In genomic region chr17:44078631-44079350, GRCm38 (mm10) we compare ENCODE assay signal across 8 mouse cellular contexts. TPM values are rescaled to one million over a fixed set of nuclear protein-coding genes. Genes with fewer than 3 reads are reported as not detected.
A peak's percentile ranks its signal among the peaks of the same experiment; 100 is the strongest.
DNase-seq lines count a peak whose midpoint lies in the region; ATAC-seq lines count a peak whose summit lies in the region.

TSS of gene Enpp5 (plus strand) at chr17:44078813.

- H3K36me3 ChIP-seq in forebrain, embryonic 10.5 days (replicated peaks): 0 out of 2 replicates have a peak, but pooled peaks cover 8% of the 10 kb centered on the region
- H3K36me3 ChIP-seq in heart, embryonic 14.5 days (ENCODE audit: control insufficient read depth, insufficient read depth, low read length): peaks cover 13% of the 10 kb centered on the region
- no peaks in the 10 kb centered on the region for H3K36me3 ChIP-seq in liver, embryonic 12.5 days
- H3K36me3 ChIP-seq in stomach, embryonic 15.5 days: 0 out of 2 replicates have a peak, but pooled peaks cover 6% of the 10 kb centered on the region

- H3K27ac ChIP-seq in forebrain, embryonic 10.5 days: peak within 1 kb of the TSS; percentile 78
- H3K27ac ChIP-seq in heart, embryonic 14.5 days (replicated peaks in 1 of 2; ENCODE audit: control insufficient read depth in 1 of 2, insufficient read depth in 1 of 2, low read depth in 2 of 2, low read length in 2 of 2): no peak within 1 kb of the TSS
- 0 out of 2 replicates have a peak within 1 kb of the TSS, but pooled peaks have one; percentile 20 for H3K27ac ChIP-seq in liver, embryonic 12.5 days
- H3K27ac ChIP-seq in stomach, embryonic 15.5 days: peak within 1 kb of the TSS; percentile 89

- peak; percentile 89 for DNase-seq in CD4-positive, CD25-positive, alpha-beta regulatory T cell, adult 2 months (ENCODE audit: low read depth, low spot score)
- peak; percentile 53 for DNase-seq in c-Kit-positive CD71-negative TER-119-negative erythroid progenitor cells, embryonic 14.5 days (ENCODE audit: low read depth)
- DNase-seq in forebrain, embryonic 10.5 days (ENCODE audit: extremely low spot score, low spot score): peak; percentile 76
- DNase-seq in kidney, postnatal 14 days: peak; percentile 91
- peak; percentile 61 for DNase-seq in neural tube, embryonic 10.5 days (ENCODE audit: extremely low spot score, low spot score)

- under 1% methylated on average over 31 of the region's 31 CpGs for WGBS in forebrain, embryonic 10.5 days
- WGBS in heart, embryonic 14.5 days: 2% methylated on average over 29 of the region's 31 CpGs
- WGBS in liver, embryonic 12.5 days (ENCODE audit: insufficient replicate concordance): 2% methylated on average over 31 of the region's 31 CpGs
- WGBS in stomach, embryonic 15.5 days: under 1% methylated on average over 31 of the region's 31 CpGs

- H3K9ac ChIP-seq in heart, embryonic 14.5 days (ENCODE audit: low read length): peak within 1 kb of the TSS; percentile 87
- peak within 1 kb of the TSS; percentile 60 for H3K9ac ChIP-seq in liver, embryonic 12.5 days
- peak within 1 kb of the TSS; percentile 56 for H3K9ac ChIP-seq in stomach, embryonic 15.5 days

- peak within 1 kb of the TSS; percentile 63 for H3K4me3 ChIP-seq in forebrain, embryonic 10.5 days
- H3K4me3 ChIP-seq in heart, embryonic 14.5 days (ENCODE audit: control insufficient read depth in 1 of 2, insufficient read depth in 1 of 2, low read depth in 1 of 2, low read length in 2 of 2): peak within 1 kb of the TSS; percentile 53 to 69
- H3K4me3 ChIP-seq in liver, embryonic 12.5 days: peak within 1 kb of the TSS; percentile 58
- H3K4me3 ChIP-seq in stomach, embryonic 15.5 days (replicated peaks): peak within 1 kb of the TSS; percentile 64

- ATAC-seq in heart, embryonic 14.5 days (ENCODE audit: insufficient number of reproducible peaks, insufficient read depth, low FRiP score, low read depth): peak; percentile 78
- peak; percentile 87 for ATAC-seq in liver, embryonic 12.5 days
- ATAC-seq in stomach, embryonic 15.5 days (ENCODE audit: insufficient read depth, low FRiP score, low read depth): peak; percentile 96

- H3K4me2 ChIP-seq in heart, embryonic 14.5 days (ENCODE audit: low read length): peak within 1 kb of the TSS; percentile 90
- peak within 1 kb of the TSS; percentile 80 for H3K4me2 ChIP-seq in liver, embryonic 12.5 days
- peak within 1 kb of the TSS; percentile 89 for H3K4me2 ChIP-seq in stomach, embryonic 15.5 days

- H3K4me1 ChIP-seq in forebrain, embryonic 10.5 days: peaks cover 13% of the 10 kb centered on the region
- no peaks in the 10 kb centered on the region; a peak in 1 of 4 replicates for H3K4me1 ChIP-seq in heart, embryonic 14.5 days (ENCODE audit: control insufficient read depth in 2 of 2, insufficient read depth in 2 of 2, low read length in 2 of 2)
- 0 out of 2 replicates have a peak, but pooled peaks cover 5% of the 10 kb centered on the region for H3K4me1 ChIP-seq in liver, embryonic 12.5 days
- no peaks in the 10 kb centered on the region for H3K4me1 ChIP-seq in stomach, embryonic 15.5 days

- peaks cover 15% of the 10 kb centered on the region for H3K27me3 ChIP-seq in forebrain, embryonic 10.5 days (ENCODE audit: poor library complexity, severe bottlenecking)
- H3K27me3 ChIP-seq in heart, embryonic 14.5 days (ENCODE audit: control insufficient read depth, insufficient read depth, low read length): no peaks in the 10 kb centered on the region
- H3K27me3 ChIP-seq in liver, embryonic 12.5 days (replicated peaks): 0 out of 2 replicates have a peak, but pooled peaks cover 3% of the 10 kb centered on the region
- H3K27me3 ChIP-seq in stomach, embryonic 15.5 days (replicated peaks): no peaks in the 10 kb centered on the region

- H3K9me3 ChIP-seq in forebrain, embryonic 10.5 days: no peaks in the 10 kb centered on the region
- H3K9me3 ChIP-seq in heart, embryonic 14.5 days (ENCODE audit: control insufficient read depth, low read length): no peaks in the 10 kb centered on the region
- no peaks in the 10 kb centered on the region for H3K9me3 ChIP-seq in liver, embryonic 12.5 days (replicated peaks)
- H3K9me3 ChIP-seq in stomach, embryonic 15.5 days: no peaks in the 10 kb centered on the region

RNA-seq across cellular contexts. Expression of gene Enpp5, which starts in this region (rescaled TPM):
- 6.9 and 7.0 TPM in 2 replicates for polyA plus RNA-seq in forebrain, embryonic 10.5 days (2016; fragmentation: Nextera tagmentation; extraction: Ambion mirVana)
- 14.0 and 15.2 TPM in 2 replicates for polyA plus RNA-seq in heart, embryonic 14.5 days (2014; fragmentation: Nextera tagmentation; extraction: Ambion mirVana)
- 5.0 and 5.6 TPM in 2 replicates for polyA plus RNA-seq in liver, embryonic 12.5 days (2016; fragmentation: Nextera tagmentation; extraction: Ambion mirVana)
- 29.4 and 31.8 TPM in 2 replicates for polyA plus RNA-seq in stomach, embryonic 15.5 days (2015; fragmentation: Nextera tagmentation; extraction: Ambion mirVana)

Comparison
In these comparisons a context has a peak if more than half of its experiments do, and no peak if none do; other contexts are left out.
1. H3K27ac ChIP-seq: peak in forebrain, embryonic 10.5 days (single experiment), liver, embryonic 12.5 days (single experiment) and stomach, embryonic 15.5 days (single experiment); none in heart, embryonic 14.5 days (0 of 2).
2. Peak in every context shown above with its lines, with median percentiles within 50 percentile points of each other: DNase-seq, H3K4me3 ChIP-seq, ATAC-seq, H3K4me2 ChIP-seq and H3K9ac ChIP-seq.